Mouse (Mus musculus) thymus, adult 18-20 months (tissue): ENCODE measurements around the gene Zfp541.

Experiments used
- DNase-seq, 2 experiments: peaks; one replicate each; pipeline ENCODE4 v3.0.0; 2022; ENCODE audit warnings: mixed read lengths in 2 of 2

The Zfp541 gene

DNA sequence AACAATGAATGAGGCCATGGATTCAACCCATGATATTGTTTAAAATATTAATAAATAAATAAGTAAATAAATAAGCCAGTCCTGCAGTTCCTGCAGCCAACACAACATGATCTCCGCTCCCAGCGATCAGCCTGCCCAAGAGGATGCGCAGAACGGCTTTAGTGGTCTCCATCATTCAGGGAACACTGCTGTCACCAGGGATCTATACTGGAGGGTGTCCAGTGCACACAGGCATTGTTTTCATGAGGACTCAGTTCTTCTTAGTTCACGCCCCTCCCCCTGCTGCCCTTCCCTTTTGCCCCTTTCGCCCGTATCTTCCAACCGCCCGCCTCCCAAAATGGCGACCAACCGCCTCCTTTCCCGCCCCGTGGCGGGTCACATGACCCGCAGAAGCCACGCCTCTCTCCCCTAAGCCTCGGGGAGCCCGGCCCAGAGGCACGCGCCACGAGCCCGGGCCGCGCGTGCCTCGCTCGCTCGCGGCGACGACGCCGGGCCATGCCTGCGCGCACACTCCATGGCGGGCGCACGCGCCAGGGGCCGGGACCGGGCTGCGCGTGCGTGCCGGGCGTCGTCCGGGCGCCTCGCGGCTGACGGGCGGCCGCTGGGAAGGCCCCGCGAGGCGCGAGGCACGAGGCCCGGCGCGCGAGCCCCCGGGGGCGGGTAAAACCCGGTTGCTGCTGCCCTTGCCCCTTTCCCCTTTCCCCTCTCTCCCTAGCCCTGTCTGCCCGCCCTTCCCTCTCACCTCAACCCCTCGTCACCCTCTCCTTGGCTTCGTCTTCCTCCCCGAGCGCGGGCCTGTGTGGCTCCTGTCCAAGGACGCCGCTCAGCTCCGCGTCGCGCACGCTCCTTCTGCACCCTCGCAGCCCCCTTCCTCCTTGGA is at the start of gene Zfp541:
TSS of gene Zfp541 (plus strand) at position 596 of the 880 bp plus-strand sequence.
- DNase-seq, result no peak

DNA sequence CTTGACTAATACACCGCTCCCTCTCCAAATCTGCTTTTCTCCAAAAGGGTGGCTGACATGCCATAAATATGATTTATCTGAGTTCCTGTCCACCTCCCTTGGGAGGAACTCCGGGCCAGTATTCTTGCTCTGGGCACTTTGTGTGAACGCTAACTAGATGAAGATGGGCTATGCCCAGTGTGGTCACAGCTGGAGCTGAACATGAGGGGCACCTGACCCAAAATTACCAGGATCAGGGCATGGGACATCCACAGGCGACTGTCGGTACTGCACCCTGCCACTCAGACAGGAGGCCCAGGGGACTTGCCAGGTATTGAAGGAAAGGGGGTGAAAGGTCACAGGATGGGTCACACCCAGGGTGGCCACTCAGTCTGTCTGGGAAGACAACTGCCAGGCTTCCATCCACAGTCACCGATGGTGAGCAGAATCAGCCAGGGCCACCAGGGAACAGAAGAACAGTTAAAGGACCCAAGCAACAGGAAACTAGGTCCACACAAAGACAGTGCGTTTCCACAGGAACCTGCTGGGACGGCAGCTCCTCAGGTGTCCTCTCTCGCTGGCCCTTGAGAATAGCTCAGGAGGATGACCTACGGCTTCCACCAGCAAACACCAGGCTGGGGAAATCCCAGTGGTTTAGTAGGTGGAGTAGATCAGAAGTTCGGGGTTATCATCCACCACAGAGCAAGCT is 48.9 kb upstream of the Zfp541 start:
- DNase-seq, result peak in 1 of 2 experiments; percentile 20

- no peak for DNase-seq
Measured at GRCm38 (mm10) chr7:16013722-16014275, 47.8 kb upstream of the Zfp541 start.

DNA sequence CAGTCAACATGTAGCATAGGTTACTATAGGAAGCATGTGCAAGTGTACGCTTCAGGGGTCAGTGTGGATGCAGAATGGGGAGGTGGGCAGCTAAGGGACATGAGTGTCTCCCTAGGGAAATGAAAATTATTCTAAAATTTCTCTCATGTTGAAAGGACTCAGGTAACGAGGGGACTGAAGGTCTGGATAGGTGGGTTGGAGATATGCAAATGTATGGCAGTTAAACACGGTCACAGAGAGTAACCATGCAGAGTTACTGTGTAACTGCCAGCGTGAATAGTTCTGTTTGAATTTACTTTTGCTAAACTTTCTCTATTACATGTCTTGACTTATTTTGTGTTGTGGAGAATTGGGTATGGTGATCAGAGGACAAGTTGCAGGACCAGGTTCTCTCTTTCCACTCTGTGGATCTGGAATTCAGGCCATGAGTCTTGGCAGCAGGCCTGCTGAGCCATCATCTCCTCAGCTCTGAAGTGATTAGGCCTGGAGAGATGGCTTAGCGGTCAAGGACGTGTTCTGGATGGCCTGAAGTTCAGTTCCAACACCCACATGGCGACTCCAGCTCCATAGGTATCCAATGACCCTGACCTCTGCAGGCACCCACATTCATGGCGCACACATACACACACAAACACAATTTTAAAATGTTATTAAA is 47.0 kb upstream of the Zfp541 start:
- no peak for DNase-seq

- no peak for DNase-seq
Measured at GRCm38 (mm10) chr7:16015384-16015783, 46.2 kb upstream of the Zfp541 start.

- peak; percentile 38 to 64 for DNase-seq
Measured at GRCm38 (mm10) chr7:16018016-16018810, 43.4 kb upstream of the Zfp541 start.

GRCm38 (mm10) chr7:16019256-16020094 is 42.1 kb upstream of the Zfp541 start:
- no peak for DNase-seq

- DNase-seq, result no peak
Measured at GRCm38 (mm10) chr7:16024603-16025222, 36.9 kb upstream of the Zfp541 start.

- no peak for DNase-seq
Measured at GRCm38 (mm10) chr7:16028102-16028927, 33.3 kb upstream of the Zfp541 start.

GRCm38 (mm10) chr7:16031072-16031471 is 30.5 kb upstream of the Zfp541 start:
- DNase-seq, result no peak

- DNase-seq, result no peak
Measured at GRCm38 (mm10) chr7:16033059-16033458, 28.6 kb upstream of the Zfp541 start.

GRCm38 (mm10) chr7:16033580-16034461 is 27.8 kb upstream of the Zfp541 start:
- DNase-seq, result no peak

GRCm38 (mm10) chr7:16036972-16037371 is 24.6 kb upstream of the Zfp541 start:
- no peak for DNase-seq

DNA sequence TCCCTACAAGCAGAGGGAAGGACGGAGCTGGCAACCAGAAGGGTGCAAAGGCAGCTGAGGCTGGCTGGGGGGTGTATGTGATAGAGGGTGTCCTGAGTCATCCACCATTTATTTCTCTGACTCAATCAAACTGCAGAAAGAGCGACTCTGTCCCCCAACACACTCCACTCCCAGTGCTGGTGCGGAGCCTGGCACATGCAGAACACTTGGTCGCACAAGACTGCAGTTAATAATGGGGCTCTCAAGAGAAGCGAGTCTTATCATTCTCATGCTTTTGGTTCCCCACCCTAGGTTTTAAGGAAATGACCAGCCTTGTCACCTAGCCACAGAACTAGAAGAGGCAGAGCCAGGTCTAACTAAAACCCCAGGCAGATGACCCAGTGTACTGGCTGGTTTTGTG is 22.3 kb upstream of the Zfp541 start:
- DNase-seq, result no peak

- DNase-seq, result no peak
Measured at GRCm38 (mm10) chr7:16041208-16041607, 20.4 kb upstream of the Zfp541 start.

DNA sequence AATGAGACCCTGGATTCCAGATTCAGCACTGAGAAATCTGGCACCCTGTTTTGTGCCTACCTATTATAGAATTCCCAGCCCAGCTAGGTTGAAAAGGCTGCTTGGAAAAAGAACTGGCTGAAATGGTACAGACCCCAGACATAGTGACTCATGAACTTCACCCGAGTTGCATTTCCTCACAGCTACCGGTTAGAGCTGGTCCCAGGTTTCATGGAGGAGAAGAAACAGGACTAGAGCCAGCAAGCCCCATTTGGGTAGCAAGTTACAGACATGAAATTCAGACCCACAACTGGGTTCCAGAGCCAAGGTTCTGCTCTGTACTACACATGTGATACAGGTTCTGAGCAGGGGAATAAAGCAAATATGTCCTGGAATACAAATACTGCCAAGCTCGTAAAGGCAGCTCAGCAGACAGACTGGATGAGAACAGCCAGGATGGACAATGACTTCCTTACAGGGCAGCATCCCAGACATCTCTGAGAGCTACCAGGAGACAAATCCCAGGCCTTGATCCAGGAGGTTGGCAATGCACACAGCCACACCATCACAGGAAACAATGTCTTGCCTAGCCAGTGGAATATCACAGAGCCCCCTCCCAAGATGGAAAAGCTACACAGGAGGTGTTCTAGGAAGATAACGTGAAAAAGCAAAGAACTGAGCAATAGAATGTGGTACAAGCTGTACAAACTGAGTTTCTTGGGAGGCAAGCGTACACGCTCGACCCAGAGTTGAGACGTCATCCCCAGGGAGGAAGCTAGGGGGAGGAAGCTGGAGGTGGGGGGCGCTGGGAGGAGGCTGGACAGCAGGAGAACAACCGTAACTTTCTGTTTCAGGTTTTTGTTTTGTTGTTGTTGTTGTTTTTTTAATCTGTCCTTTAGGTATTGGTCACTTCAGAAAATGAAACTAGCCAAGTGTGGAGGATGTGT is 18.5 kb upstream of the Zfp541 start:
- DNase-seq, result no peak

DNA sequence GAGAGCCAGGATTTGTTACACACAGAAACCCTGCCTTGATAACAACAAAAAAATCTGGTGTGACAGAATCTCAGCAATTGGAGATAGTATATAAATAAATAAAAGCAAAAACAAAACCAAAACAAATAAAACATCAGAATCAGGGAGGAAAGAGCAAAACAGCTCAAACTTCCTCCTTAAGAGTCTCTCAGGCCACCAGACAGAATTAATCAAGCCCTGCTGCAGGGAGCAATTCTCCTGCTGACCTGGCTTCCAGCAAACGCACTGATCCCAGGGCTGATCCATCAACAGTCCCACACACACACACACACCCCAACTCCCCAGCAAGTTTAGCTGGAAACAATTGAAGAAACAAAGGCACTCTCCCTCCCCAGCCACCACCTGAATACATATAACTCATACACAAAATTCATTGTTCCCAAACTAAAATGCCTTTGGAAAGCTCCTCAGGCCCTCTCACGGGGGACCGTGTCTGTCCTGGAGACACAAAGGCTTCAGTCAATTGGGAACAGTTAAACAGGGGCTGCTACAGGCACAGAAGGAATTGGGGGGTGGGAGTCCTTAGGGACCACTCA is 17.7 kb upstream of the Zfp541 start:
- no peak for DNase-seq
